ENCODE assay signal across 12 mouse cellular contexts in the genomic region with DNA sequence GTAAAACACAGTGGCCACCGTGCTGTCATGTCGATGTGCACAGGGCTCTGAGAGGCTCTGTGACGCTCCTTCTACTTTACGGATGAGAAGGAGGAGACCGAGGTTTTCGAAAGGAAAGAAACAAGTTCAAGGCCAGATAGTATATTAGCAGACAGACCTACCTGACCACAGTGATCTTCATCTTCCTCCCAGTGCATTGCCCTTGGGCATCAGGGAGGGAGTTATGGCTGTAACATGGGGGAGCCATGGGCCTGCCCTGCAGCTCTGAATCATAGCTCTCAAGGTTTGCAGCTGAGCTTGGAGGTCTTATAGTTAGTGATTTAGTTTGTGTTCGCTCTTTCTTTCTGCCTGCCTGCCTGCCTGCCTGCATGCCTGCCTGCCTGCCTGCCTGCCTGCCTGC.
"Had no signal": no experiment of that assay in that cellular context is flagged by ENCODE, and none has a peak within 500 bp of the region (broad histone marks: within the 10 kb centered on the region; RNA-seq: fewer than 3 reads in every experiment).

No protein-coding gene starts in this region.

- DNase-seq: lung, adult 18-20 months; lung, embryonic 14.5 days; lung, postnatal 10 days; lung, postnatal 4 days; midbrain, embryonic 14.5 days; right cerebral cortex, adult 18-20 months; right cerebral cortex, postnatal 25 days; right cerebral cortex, postnatal 4 days; spleen, adult 18-20 months; thymus, adult 18-20 months; thymus, postnatal 14 days; thymus, postnatal 36 days had no signal
